Mouse (Mus musculus): ENCODE data around the gene Bpifb4.

DNA sequence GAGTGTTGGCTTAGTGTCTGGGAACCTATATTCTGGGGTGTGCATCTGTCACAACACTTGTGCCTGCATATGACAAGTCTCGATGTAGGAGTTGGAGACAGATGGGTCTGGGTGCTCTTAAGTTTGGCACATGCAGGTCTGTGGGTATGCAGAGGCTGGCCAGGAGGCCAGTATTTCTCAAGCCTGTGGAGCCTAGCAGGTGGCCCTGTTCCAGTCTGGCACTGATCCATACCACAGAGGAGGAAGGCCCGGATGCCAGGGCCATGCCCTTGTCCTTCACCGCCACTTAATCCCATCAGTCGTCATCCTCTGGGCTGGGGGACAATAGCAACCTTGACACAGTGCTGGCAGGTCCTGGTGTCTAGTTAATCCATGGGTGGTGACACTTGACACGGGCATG, 23.9 kb upstream of the Bpifb4 start:
- TF ChIP-seq EP300 (IDR thresholded peaks at IDR 0.05; ENCODE audit: low read depth) (no peak), CTCF (IDR thresholded peaks at IDR 0.05; ENCODE audit: low read depth) (no peak)

Data from liver, embryonic 14.5 days (tissue).